Mouse (Mus musculus) limb, embryonic 12.5 days (tissue): Measurements from ENCODE around the gene Tnnt1. TPM values are rescaled to one million over a fixed set of nuclear protein-coding genes. Genes with fewer than 3 reads are reported as not detected.

Experiments used
- ATAC-seq: fragments of 200-750 bp; cut with Nextera tagmentation; 2 replicates; pipeline ENCODE4 v1.8.0; 2017; ENCODE audit warnings: low read depth, moderate TSS enrichment; ENCODE audit not compliant: insufficient number of reproducible peaks, insufficient read depth, low FRiP score, low TSS enrichment
- H3K27ac ChIP-seq: fragments of 300-500 bp; sonication (generic); 2 replicates; pipeline ENCODE4 v1.5.1; 2016; ENCODE audit warnings: mild to moderate bottlenecking, moderate library complexity
- H3K27me3 ChIP-seq: fragments of 300-500 bp; sonication (generic); 2 replicates; pipeline ENCODE4 v1.6.1; 2016; ENCODE audit warnings: mild to moderate bottlenecking, moderate library complexity
- H3K36me3 ChIP-seq: fragments of 300-500 bp; sonication (generic); 2 replicates; pipeline ENCODE4 v1.6.1; 2016; ENCODE audit warnings: mild to moderate bottlenecking, moderate library complexity
- H3K4me1 ChIP-seq: fragments of 300-500 bp; sonication (generic); replicated peaks from 2 replicates; pipeline ENCODE4 v1.6.1; 2016
- H3K4me2 ChIP-seq: fragments of 300-500 bp; sonication (generic); 2 replicates; pipeline ENCODE4 v1.6.1; 2016; ENCODE audit warnings: mild to moderate bottlenecking, moderate library complexity
- H3K4me3 ChIP-seq: fragments of 300-500 bp; sonication (generic); replicated peaks from 2 replicates; pipeline ENCODE4 v1.5.1; 2016; ENCODE audit warnings: mild to moderate bottlenecking
- H3K9ac ChIP-seq: fragments of 300-500 bp; sonication (generic); replicated peaks from 2 replicates; pipeline ENCODE4 v1.6.1; 2016; ENCODE audit warnings: mild to moderate bottlenecking, moderate library complexity
- H3K9me3 ChIP-seq: fragments of 300-500 bp; sonication (generic); 2 replicates; pipeline ENCODE4 v1.6.1; 2016; ENCODE audit warnings: mild to moderate bottlenecking, moderate library complexity
- WGBS: fragments of 180-500 bp; shearing (Covaris S2); methylation state at CpG from one replicate; pipeline ENCODE4 v1.1.7; 2016; 5-methylcytosine and 5-hydroxymethylcytosine counted together
- polyA plus RNA-seq: library from polyadenylated mRNA; unstranded; fragments of >200 nt; fragmentation: Nextera tagmentation; extraction: Ambion mirVana; gene quantifications from 2 replicates; pipeline ENCODE4 v1.2.1, GENCODE M21; 2016

Gene Tnnt1
- polyA plus RNA-seq, 1 experiment from 2014 or later = 186 TPM

DNA sequence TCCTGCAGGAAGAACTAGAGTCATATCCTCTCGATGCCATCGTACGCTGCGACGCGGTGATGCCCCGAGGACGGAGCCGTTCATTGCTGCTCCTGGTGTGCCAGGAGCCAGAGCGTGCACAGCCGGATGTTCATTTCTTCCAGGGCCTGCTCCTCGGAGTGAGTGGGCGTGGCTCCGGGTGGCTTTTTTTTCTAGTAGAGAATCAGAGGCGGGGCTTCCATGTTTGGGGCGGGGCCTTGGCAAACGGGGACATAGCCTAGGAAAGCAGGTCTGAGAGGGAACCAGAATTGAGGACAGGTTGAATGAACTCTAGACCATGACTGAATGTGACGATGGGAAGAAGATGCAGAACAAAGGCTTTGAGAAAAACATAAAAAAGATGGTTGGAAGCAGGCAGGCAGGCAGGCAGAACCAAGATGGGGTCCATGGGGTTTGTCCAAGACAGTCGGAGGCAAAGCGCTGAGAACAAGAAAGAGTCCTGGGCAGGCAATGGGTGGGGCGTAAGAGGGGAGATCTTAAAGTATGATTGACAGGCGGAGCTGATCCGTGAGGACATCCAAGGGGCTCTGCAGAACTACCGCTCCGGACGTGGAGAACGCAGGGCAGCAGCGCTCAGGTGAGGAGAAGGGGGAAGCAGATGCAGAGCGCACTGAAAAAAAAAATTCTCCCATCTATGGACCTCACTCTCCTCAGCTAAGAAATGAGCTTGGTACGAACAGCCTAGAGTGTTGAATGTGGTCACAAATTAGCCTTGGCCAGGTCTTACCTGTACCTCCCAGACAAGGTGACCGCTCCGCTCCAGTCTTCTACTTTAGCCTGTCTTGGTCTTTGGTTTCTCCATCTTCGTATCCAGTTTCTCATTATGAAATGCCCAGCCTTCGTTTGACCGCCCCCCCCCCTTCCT is 45.7 kb downstream of the Tnnt1 start:
- Histone ChIP-seq H3K9ac (peak overlapping the region; percentile 44), H3K4me2 (peak overlapping the region; percentile 68), H3K27ac (no peak overlapping the region), H3K9me3 (no peaks in the 10 kb centered on the region), H3K4me3 (peak overlapping the region; percentile 40), H3K36me3 (no peaks in the 10 kb centered on the region), H3K27me3 (peaks cover 63% of the 10 kb centered on the region), H3K4me1 (peaks cover 6% of the 10 kb centered on the region; the same call in 1 of the 2 replicates)
- WGBS = 3% methylated on average over 35 of the region's 35 CpGs
- ATAC-seq = peak; percentile 52

DNA sequence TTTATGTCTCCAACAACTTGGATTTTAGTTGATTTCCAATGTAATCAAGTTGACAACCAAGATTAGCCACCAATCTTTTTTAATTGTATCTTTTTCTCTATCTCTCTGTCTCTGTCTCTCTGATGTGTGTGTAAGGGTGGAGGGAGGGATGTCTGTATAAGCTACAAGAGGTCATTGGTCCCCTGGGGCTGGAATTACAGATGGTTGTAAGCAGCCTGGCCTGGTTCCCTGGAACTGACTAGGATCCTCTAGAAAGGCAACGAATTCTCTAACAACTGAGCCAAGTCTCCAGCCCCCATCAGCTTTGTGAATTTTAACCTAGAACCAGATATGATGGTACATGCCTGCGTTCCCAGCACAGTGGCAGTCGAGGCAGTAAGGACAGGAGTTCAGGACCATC is 48.4 kb downstream of the Tnnt1 start:
- no peak overlapping the region for H3K4me2 ChIP-seq
- H3K9ac ChIP-seq = no peak overlapping the region
- 72% methylated on average over 3 of the region's 3 CpGs for WGBS
- no peak overlapping the region for H3K4me3 ChIP-seq
- peaks cover 51% of the 10 kb centered on the region for H3K27me3 ChIP-seq
- peaks cover 6% of the 10 kb centered on the region; the same call in 1 of the 2 replicates for H3K4me1 ChIP-seq
- H3K36me3 ChIP-seq = no peaks in the 10 kb centered on the region
- no peak overlapping the region for H3K27ac ChIP-seq
- no peak for ATAC-seq
- H3K9me3 ChIP-seq = no peaks in the 10 kb centered on the region

DNA sequence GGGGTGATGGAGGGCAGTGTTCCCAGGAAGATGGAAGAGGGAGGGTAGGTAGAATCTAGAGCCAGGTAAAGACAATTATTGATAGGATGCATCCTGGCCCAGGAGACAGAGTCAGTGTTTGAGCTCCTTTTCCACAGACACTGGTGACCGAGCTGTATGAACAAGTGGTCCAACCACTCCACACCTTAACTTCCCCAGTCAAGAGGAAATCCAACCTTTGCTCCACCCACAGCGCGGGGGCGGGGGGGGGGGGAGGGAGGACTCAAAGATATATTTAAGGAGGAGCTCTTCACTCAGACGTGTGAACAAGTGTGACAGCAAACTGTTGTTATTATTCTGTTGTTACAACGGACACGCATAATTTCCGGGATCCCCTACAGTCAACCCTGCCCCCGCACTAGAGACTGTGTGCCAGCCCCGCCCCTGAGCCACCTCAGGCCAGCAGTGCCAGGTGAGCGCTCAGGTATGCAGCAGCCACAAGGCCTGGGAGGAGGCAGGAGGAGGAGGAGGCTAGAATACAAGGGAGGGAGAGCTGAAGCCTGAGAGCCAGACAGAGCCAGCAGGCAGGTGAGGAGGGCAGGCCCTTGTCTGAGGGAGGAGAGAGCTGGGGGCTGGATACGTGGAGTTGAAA is 51.9 kb downstream of the Tnnt1 start:
- ATAC-seq = no peak
- no peak overlapping the region for H3K4me3 ChIP-seq
- H3K27me3 ChIP-seq = peaks cover 17% of the 10 kb centered on the region; the same call in 1 of the 2 replicates
- 8% methylated on average over 12 of the region's 12 CpGs for WGBS
- no peak overlapping the region for H3K27ac ChIP-seq
- 0 out of 2 replicates have a peak overlapping the region, but pooled peaks have one; percentile 4 for H3K4me2 ChIP-seq
- no peak overlapping the region for H3K9ac ChIP-seq
- H3K36me3 ChIP-seq = no peaks in the 10 kb centered on the region
- H3K9me3 ChIP-seq = no peaks in the 10 kb centered on the region
- H3K4me1 ChIP-seq = no peaks in the 10 kb centered on the region

DNA sequence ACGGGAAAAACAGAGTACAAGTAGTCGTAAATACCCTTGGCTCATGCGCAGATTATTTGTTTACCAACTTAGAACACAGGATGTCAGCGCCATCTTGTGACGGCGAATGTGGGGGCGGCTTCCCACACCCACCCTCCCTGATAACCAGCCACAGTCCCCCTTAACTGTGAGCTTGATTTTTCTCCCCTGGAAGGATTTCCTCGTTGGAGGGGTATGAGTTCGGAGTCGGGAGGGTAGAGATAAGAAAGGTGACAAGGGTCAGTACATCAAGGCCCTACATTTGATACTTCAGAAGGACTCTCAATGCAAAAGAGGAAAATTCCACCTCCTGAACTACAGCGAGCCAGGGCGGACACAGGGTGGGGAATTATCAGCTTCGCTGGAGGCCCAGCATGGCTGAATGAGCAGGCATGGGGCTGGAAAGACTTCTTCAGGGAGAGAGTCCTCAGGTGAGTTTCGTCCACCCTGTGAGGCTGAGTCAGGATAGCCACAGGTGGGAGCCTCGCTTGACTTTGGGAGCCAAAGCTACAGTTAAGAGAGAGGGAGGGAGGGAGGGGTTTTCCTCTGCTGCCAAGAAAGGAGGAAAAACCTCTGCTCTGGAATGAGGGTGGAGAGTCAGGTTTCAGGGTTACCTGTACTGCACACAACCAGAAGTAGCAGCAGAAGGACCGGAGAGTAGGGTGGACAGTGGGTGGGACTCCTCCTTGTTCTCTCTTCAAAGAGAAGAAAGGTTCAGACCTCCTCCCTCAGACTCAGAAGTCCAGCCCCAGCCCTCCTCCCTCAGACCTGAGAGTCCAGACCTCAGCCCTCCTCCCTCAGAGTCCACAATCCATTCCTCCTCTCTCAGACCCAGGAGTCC is 55.4 kb downstream of the Tnnt1 start, which contains the start of gene Eps8l1:
Gene Eps8l1 (plus strand): TSS at position 99 of the 859 bp plus-strand sequence.
- Histone ChIP-seq H3K27ac (no peak within 1 kb of the TSS), H3K4me1 (no peaks in the 10 kb centered on the region), H3K4me3 (peak within 1 kb of the TSS; percentile 36), H3K27me3 (peaks cover 16% of the 10 kb centered on the region; the same call in 1 of the 2 replicates), H3K4me2 (peak within 1 kb of the TSS; percentile 48), H3K9me3 (no peaks in the 10 kb centered on the region), H3K36me3 (no peaks in the 10 kb centered on the region), H3K9ac (peak within 1 kb of the TSS; percentile 40; the same call in 1 of the 2 replicates)
- WGBS = 60% methylated on average over 15 of the region's 16 CpGs
- ATAC-seq = 0 out of 2 replicates have a peak, but pooled peaks have one; percentile 52

Other genes starting within 250 kb of the Tnnt1 start
- gene Ncr1, start 178.7 kb downstream of the Tnnt1 start, polyA plus RNA-seq = not detected in 2 replicates
- 0.22 and 0.65 TPM in 2 replicates for gene Gp6, start 118.6 kb downstream of the Tnnt1 start, polyA plus RNA-seq
- 29.7 and 29.8 TPM in 2 replicates for gene Rdh13, start 70.7 kb downstream of the Tnnt1 start, polyA plus RNA-seq
- gene Eps8l1, start 55.7 kb downstream of the Tnnt1 start, polyA plus RNA-seq = 6.2 and 6.4 TPM in 2 replicates
- gene Ppp1r12c, start 14.7 kb downstream of the Tnnt1 start, polyA plus RNA-seq = 65.3 and 70.3 TPM in 2 replicates
- gene Tnni3, start 7.8 kb upstream of the Tnnt1 start, polyA plus RNA-seq = 4.3 and 5.7 TPM in 2 replicates
- gene Dnaaf3, start 16.1 kb upstream of the Tnnt1 start, polyA plus RNA-seq = 3.7 and 4.1 TPM in 2 replicates
- 6.6 and 6.8 TPM in 2 replicates for gene Syt5, start 31.2 kb upstream of the Tnnt1 start, polyA plus RNA-seq
- not detected in 2 replicates for gene Ptprh, start 87.7 kb upstream of the Tnnt1 start, polyA plus RNA-seq
- 1.9 and 2.4 TPM in 2 replicates for gene Tmem86b, start 115.0 kb upstream of the Tnnt1 start, polyA plus RNA-seq
- gene Ppp6r1, start 142.6 kb upstream of the Tnnt1 start, polyA plus RNA-seq = 10.6 and 14.8 TPM in 2 replicates
- 107 and 111 TPM in 2 replicates for gene Hspbp1, start 168.7 kb upstream of the Tnnt1 start, polyA plus RNA-seq
- gene Brsk1, start 174.2 kb upstream of the Tnnt1 start, polyA plus RNA-seq = 2.4 and 3.6 TPM in 2 replicates
- 0.13 and 0.26 TPM in 2 replicates for gene Tmem150b, start 208.9 kb upstream of the Tnnt1 start, polyA plus RNA-seq
- 67.3 and 73.3 TPM in 2 replicates for gene Kmt5c, start 223.7 kb upstream of the Tnnt1 start, polyA plus RNA-seq
- 61.5 and 70.0 TPM in 2 replicates for gene Cox6b2, start 236.7 kb upstream of the Tnnt1 start, polyA plus RNA-seq